Mouse (Mus musculus) olfactory bulb, adult 2 months (tissue): ENCODE data around the gene Mbd6.

Experiments
- CTCF ChIP-seq: fragments of 200-500 bp; IDR thresholded peaks from 2 replicates; pipeline ENCODE4 v1.5.1; 2012; ENCODE audit warnings: low read depth, mild to moderate bottlenecking, low read length, moderate library complexity; ENCODE audit not compliant: insufficient read depth
- POLR2A ChIP-seq: fragments of 200-500 bp; IDR thresholded peaks from 2 replicates; pipeline ENCODE4 v1.6.1; 2012; ENCODE audit warnings: mild to moderate bottlenecking, low read depth, low read length, moderate library complexity; ENCODE audit not compliant: insufficient read depth

- TF ChIP-seq CTCF: no peak
- no peak for TF ChIP-seq POLR2A
These were observed 24.0 kb upstream of the Mbd6 start for GRCm38 (mm10) chr10:127312858-127313257.
